Mouse (Mus musculus) gastrocnemius, adult 8-10 months (tissue): Measurements from ENCODE around the gene Hist1h2bl. TPM values are rescaled to one million over a fixed set of nuclear protein-coding genes. Genes with fewer than 3 reads are reported as not detected.
A peak's percentile ranks its signal among the peaks of the same experiment; 100 is the strongest.
"Not testable (repeated sequence)": the region's sequence is repeated elsewhere in the genome, so short reads cannot be mapped to it uniquely, and the experiment has no call there.

Experiments
- DNase-seq, 2 experiments: peaks; one replicate each; pipeline ENCODE4 v3.0.0; 2022; ENCODE audit warnings: low spot score in 2 of 2
- total RNA-seq, 4 experiments: library from RNA; stranded (reverse); gene quantifications; 2 replicates each; pipeline ENCODE4 v1.2.4; 2022

The Hist1h2bl gene
- total RNA-seq, 4 experiments from 2014 or later: 0.99 to 6.6 (median 3.4) TPM

GRCm38 (mm10) chr13:21722993-21723836 lies 7.3 kb upstream of the Hist1h2bl start:
- no peak for DNase-seq

- DNase-seq: no peak
Observed at GRCm38 (mm10) chr13:21722373-21722925, 6.5 kb upstream of the Hist1h2bl start.

- not testable (repeated sequence) for DNase-seq
Observed at GRCm38 (mm10) chr13:21721757-21722372, 5.9 kb upstream of the Hist1h2bl start, which contains the start of gene Hist1h2bm. Gene Hist1h2bm (plus strand): TSS chr13:21722044.

- not testable (repeated sequence) for DNase-seq
Observed at GRCm38 (mm10) chr13:21721107-21721756, 5.3 kb upstream of the Hist1h2bl start.

GRCm38 (mm10) chr13:21718381-21719080 lies 2.6 kb upstream of the Hist1h2bl start:
- no peak for DNase-seq

- DNase-seq: peak in 1 of 2 experiments; percentile 15
Observed at GRCm38 (mm10) chr13:21717397-21718357, 1.7 kb upstream of the Hist1h2bl start, which contains the start of gene Hist1h3h. Gene Hist1h3h (plus strand): TSS chr13:21717659.

GRCm38 (mm10) chr13:21716540-21717391 lies 823 bp upstream of the Hist1h2bl start:
- not testable (repeated sequence) for DNase-seq

GRCm38 (mm10) chr13:21715131-21715863 lies 646 bp downstream of the Hist1h2bl start:
- DNase-seq: no peak

GRCm38 (mm10) chr13:21714725-21715124 lies 1.2 kb downstream of the Hist1h2bl start:
- peak in 1 of 2 experiments; percentile 15 for DNase-seq

- DNase-seq: no peak
Observed at GRCm38 (mm10) chr13:21711698-21712097, 4.2 kb downstream of the Hist1h2bl start.

GRCm38 (mm10) chr13:21710821-21711525 lies 5.0 kb downstream of the Hist1h2bl start:
- peak; percentile 46 to 53 for DNase-seq

GRCm38 (mm10) chr13:21710031-21710711 lies 5.8 kb downstream of the Hist1h2bl start:
- peak; percentile 76 to 77 for DNase-seq

GRCm38 (mm10) chr13:21706669-21707068 lies 9.3 kb downstream of the Hist1h2bl start:
- DNase-seq: no peak

GRCm38 (mm10) chr13:21697811-21698210 lies 18.1 kb downstream of the Hist1h2bl start, which contains the start of gene Olfr1359:
Gene Olfr1359 (plus strand): TSS chr13:21698111.
- DNase-seq: no peak

- no peak for DNase-seq
Observed at GRCm38 (mm10) chr13:21677305-21677704, 38.6 kb downstream of the Hist1h2bl start, which contains the start of gene Olfr1360. Gene Olfr1360 (minus strand): TSS chr13:21677405.
